Mouse (Mus musculus) brain, embryonic 14.5 days (tissue): ENCODE results near the gene Gpr176. TPM values are rescaled to one million over a fixed set of nuclear protein-coding genes. Genes with fewer than 3 reads are reported as not detected.

Experiments
- DNase-seq: peaks from one replicate; pipeline ENCODE4 v3.0.0-alpha.2; 2011; ENCODE audit warnings: low read depth
- CTCF ChIP-seq: fragments of 200-500 bp; IDR thresholded peaks from 2 replicates; pipeline ENCODE4 v1.5.1; 2012; ENCODE audit warnings: inconsistent platforms, mild to moderate bottlenecking, moderate library complexity, borderline replicate concordance; ENCODE audit not compliant: insufficient read depth, insufficient read length; ENCODE audit errors: extremely low read depth
- POLR2A ChIP-seq: fragments of 200-500 bp; IDR thresholded peaks from 2 replicates; pipeline ENCODE4 v1.6.1; 2012; ENCODE audit warnings: mild to moderate bottlenecking, inconsistent platforms, borderline replicate concordance; ENCODE audit not compliant: poor library complexity, insufficient read depth, insufficient read length, severe bottlenecking; ENCODE audit errors: extremely low read depth
- polyA plus RNA-seq: library from polyadenylated mRNA; depleted of rRNA; stranded (reverse); fragments of >200 nt; gene quantifications from 2 replicates; pipeline ENCODE4 v1.2.3, GENCODE M21; 2012

Gpr176 gene
- polyA plus RNA-seq, 1 experiment = 2.9 TPM

GRCm38 (mm10) chr2:118401834-118402727 is 28.9 kb upstream of the Gpr176 start:
- no peak for TF ChIP-seq POLR2A
- no peak for TF ChIP-seq CTCF
- peak; percentile 31 for DNase-seq

- TF ChIP-seq CTCF = no peak
- no peak for TF ChIP-seq POLR2A
- DNase-seq = no peak
Measured at GRCm38 (mm10) chr2:118399751-118400150, 26.5 kb upstream of the Gpr176 start.

GRCm38 (mm10) chr2:118391201-118391600 is 18.0 kb upstream of the Gpr176 start:
- TF ChIP-seq POLR2A (no peak), CTCF (no peak)
- no peak for DNase-seq

- TF ChIP-seq CTCF (no peak), POLR2A (no peak)
- DNase-seq = no peak
Measured at GRCm38 (mm10) chr2:118390072-118390471, 16.9 kb upstream of the Gpr176 start.

- no peak for TF ChIP-seq CTCF
- TF ChIP-seq POLR2A = no peak
Measured at GRCm38 (mm10) chr2:118389569-118389968, 16.4 kb upstream of the Gpr176 start.

GRCm38 (mm10) chr2:118388341-118389335 is 15.4 kb upstream of the Gpr176 start, which contains the start of gene Eif2ak4:
TSS of gene Eif2ak4 (plus strand) at chr2:118388618.
- TF ChIP-seq POLR2A (peak; percentile 82), CTCF (no peak)
- peak; percentile 99 for DNase-seq

More at GRCm38 (mm10) chr2:118389569-118389968, 16.4 kb upstream of the Gpr176 start:
- no peak for DNase-seq

- DNase-seq = no peak
- TF ChIP-seq POLR2A = no peak
- TF ChIP-seq CTCF = no peak
Measured at GRCm38 (mm10) chr2:118383387-118383786, 10.2 kb upstream of the Gpr176 start.

GRCm38 (mm10) chr2:118379756-118380155 is 6.5 kb upstream of the Gpr176 start:
- peak; percentile 68 for DNase-seq

GRCm38 (mm10) chr2:118375931-118376330 is 2.7 kb upstream of the Gpr176 start:
- no peak for DNase-seq
- TF ChIP-seq CTCF (no peak), POLR2A (no peak)

More at GRCm38 (mm10) chr2:118379756-118380155, 6.5 kb upstream of the Gpr176 start:
- TF ChIP-seq POLR2A (no peak), CTCF (no peak)

- no peak for TF ChIP-seq POLR2A
- no peak for TF ChIP-seq CTCF
- DNase-seq = no peak
Measured at GRCm38 (mm10) chr2:118375522-118375921, 2.3 kb upstream of the Gpr176 start.

- TF ChIP-seq CTCF (peak; percentile 45; the same call in 1 of the 2 replicates), POLR2A (peak; percentile 53; the same call in 1 of the 2 replicates)
- peak; percentile 92 for DNase-seq
Measured at GRCm38 (mm10) chr2:118373572-118374279, 507 bp upstream of the Gpr176 start.

- TF ChIP-seq POLR2A = no peak
- no peak for TF ChIP-seq CTCF
- no peak for DNase-seq
Measured at GRCm38 (mm10) chr2:118372561-118372900, 688 bp downstream of the Gpr176 start.
